ENCODE assay signal across 8 mouse cellular contexts in genomic region chr1:172247679-172248078, GRCm38 (mm10). TPM values are rescaled to one million over a fixed set of nuclear protein-coding genes. Genes with fewer than 3 reads are reported as not detected.
DNase-seq lines count a peak whose midpoint lies in the region; ATAC-seq and TF ChIP-seq lines count a peak whose summit lies in the region.

No protein-coding gene starts in this region.

- no peak overlapping the region for H3K4me2 ChIP-seq in heart, embryonic 13.5 days
- H3K4me2 ChIP-seq in hindbrain, embryonic 16.5 days (ENCODE audit: low read length) = no peak overlapping the region

- ATAC-seq in heart, embryonic 13.5 days (ENCODE audit: extremely low read depth, insufficient number of reproducible peaks, low FRiP score, low TSS enrichment) = 0 out of 2 replicates have a peak, but pooled peaks have one; percentile 21
- peak; percentile 56 for ATAC-seq in hindbrain, embryonic 16.5 days
- peak; percentile 21; the same call in 1 of the 2 replicates for ATAC-seq in megakaryocyte, adult 5-6 weeks (ENCODE audit: poor library complexity, severe bottlenecking)

- no peaks in the 10 kb centered on the region for H3K36me3 ChIP-seq in heart, embryonic 13.5 days
- no peaks in the 10 kb centered on the region for H3K36me3 ChIP-seq in E14TG2a.4 (ENCODE audit: insufficient read depth, low read length)
- H3K36me3 ChIP-seq in hindbrain, embryonic 16.5 days (ENCODE audit: control insufficient read depth, insufficient read depth, low read length) = no peaks in the 10 kb centered on the region

- no peak overlapping the region for H3K9ac ChIP-seq in heart, embryonic 13.5 days
- H3K9ac ChIP-seq in hindbrain, embryonic 16.5 days (ENCODE audit: low read depth, low read length) = no peak overlapping the region

- no peak overlapping the region for H3K27ac ChIP-seq in heart, embryonic 13.5 days (replicated peaks)
- H3K27ac ChIP-seq in hindbrain, embryonic 16.5 days (ENCODE audit: low read depth, low read length) = no peak overlapping the region

- peaks cover 26% of the 10 kb centered on the region for H3K4me1 ChIP-seq in heart, embryonic 13.5 days
- peaks cover 24% of the 10 kb centered on the region for H3K4me1 ChIP-seq in E14TG2a.4 (replicated peaks; ENCODE audit: low read depth, low read length)
- H3K4me1 ChIP-seq in hindbrain, embryonic 16.5 days (ENCODE audit: control insufficient read depth, insufficient read depth, low read depth, low read length) = peaks cover 2% of the 10 kb centered on the region; the same call in 1 of the 2 replicates

- peak; percentile 69 for TF ChIP-seq CTCF in E14TG2a.4 (conservative IDR thresholded peaks at IDR 0.05; ENCODE audit: low read length)

- no peak for DNase-seq in heart, adult 8-10 months (ENCODE audit: low spot score)
- DNase-seq in embryo, embryonic 9.5 days (ENCODE audit: extremely low spot score) = peak; percentile 55
- DNase-seq in thymus, postnatal 14 days = peak; percentile 71
- DNase-seq in left cerebral cortex, adult 18-20 months (ENCODE audit: low spot score in 2 of 2) = no peak

- H3K4me3 ChIP-seq in heart, embryonic 13.5 days = no peak overlapping the region
- no peak overlapping the region for H3K4me3 ChIP-seq in E14TG2a.4 (replicated peaks; ENCODE audit: low read length)
- no peak overlapping the region for H3K4me3 ChIP-seq in hindbrain, embryonic 16.5 days (ENCODE audit: low read length)

- H3K27me3 ChIP-seq in heart, embryonic 13.5 days (replicated peaks) = peaks cover 19% of the 10 kb centered on the region; the same call in 1 of the 2 replicates
- peaks cover 25% of the 10 kb centered on the region for H3K27me3 ChIP-seq in E14TG2a.4 (ENCODE audit: insufficient read depth, low read length)
- peaks cover 3% of the 10 kb centered on the region; the same call in 1 of the 2 replicates for H3K27me3 ChIP-seq in hindbrain, embryonic 16.5 days (replicated peaks; ENCODE audit: control insufficient read depth, insufficient read depth, low read length)

- H3K9me3 ChIP-seq in heart, embryonic 13.5 days = 0 out of 2 replicates have a peak, but pooled peaks cover 3% of the 10 kb centered on the region
- H3K9me3 ChIP-seq in E14TG2a.4 (ENCODE audit: low read length) = no peaks in the 10 kb centered on the region
- H3K9me3 ChIP-seq in hindbrain, embryonic 16.5 days (ENCODE audit: control insufficient read depth, low read length) = no peaks in the 10 kb centered on the region

- WGBS in heart, embryonic 13.5 days = 32% methylated on average over 2 of the region's 2 CpGs
- 57% methylated on average over 2 of the region's 2 CpGs for WGBS in hindbrain, embryonic 16.5 days

RNA-seq across cellular contexts. Expression of gene Atp1a4, which starts 10.5 kb away (rescaled TPM):
- polyA plus RNA-seq in heart, embryonic 13.5 days (2015; fragmentation: Nextera tagmentation; extraction: Ambion mirVana) = 0.21 and 0.52 TPM in 2 replicates
- not detected for total RNA-seq in heart, adult 8-10 months (2022)
- 0.06 TPM in 1 of 2 replicates, not detected in the other for polyA plus RNA-seq in hindbrain, embryonic 16.5 days (2015; fragmentation: Nextera tagmentation; extraction: Ambion mirVana)
- not detected in 2 replicates for total RNA-seq in megakaryocyte, adult 5-6 weeks (2015)
- total RNA-seq in megakaryocyte, adult 5-6 weeks (2017) = not detected in 2 replicates
- total RNA-seq in left cerebral cortex, adult 18-20 months (2021) = not detected

RNA-seq across cellular contexts. Expression of gene Igsf8, which starts 13.8 kb away (rescaled TPM):
- 27.8 and 31.6 TPM in 2 replicates for polyA plus RNA-seq in heart, embryonic 13.5 days (2015; fragmentation: Nextera tagmentation; extraction: Ambion mirVana)
- total RNA-seq in heart, adult 8-10 months (2022) = 10 to 100 TPM in 3 of 4 experiments, 1 to 10 TPM in 1; 9.8 to 12.2 (median 11.5) TPM
- polyA plus RNA-seq in hindbrain, embryonic 16.5 days (2015; fragmentation: Nextera tagmentation; extraction: Ambion mirVana) = 84.7 and 88.3 TPM in 2 replicates
- 29.6 and 40.0 TPM in 2 replicates for total RNA-seq in megakaryocyte, adult 5-6 weeks (2015)
- total RNA-seq in megakaryocyte, adult 5-6 weeks (2017) = 26.1 and 34.4 TPM in 2 replicates
- 100 to 1,000 TPM; 278 to 283 TPM for total RNA-seq in left cerebral cortex, adult 18-20 months (2021)

RNA-seq across cellular contexts. Expression of gene Casq1, which starts 28.0 kb away (rescaled TPM):
- polyA plus RNA-seq in heart, embryonic 13.5 days (2015; fragmentation: Nextera tagmentation; extraction: Ambion mirVana) = 162 and 211 TPM in 2 replicates
- total RNA-seq in heart, adult 8-10 months (2022) = 1 to 10 TPM; 2.5 to 6.9 (median 3.7) TPM
- polyA plus RNA-seq in hindbrain, embryonic 16.5 days (2015; fragmentation: Nextera tagmentation; extraction: Ambion mirVana) = 1.5 and 5.5 TPM in 2 replicates
- not detected in 2 replicates for total RNA-seq in megakaryocyte, adult 5-6 weeks (2015)
- total RNA-seq in megakaryocyte, adult 5-6 weeks (2017) = not detected in 2 replicates
- total RNA-seq in left cerebral cortex, adult 18-20 months (2021) = under 1 TPM in 1 of 2 experiments, not detected in 1; 0.63 TPM

RNA-seq across cellular contexts. Expression of gene Pea15a, which starts 41.1 kb away (rescaled TPM):
- 169 and 180 TPM in 2 replicates for polyA plus RNA-seq in heart, embryonic 13.5 days (2015; fragmentation: Nextera tagmentation; extraction: Ambion mirVana)
- total RNA-seq in heart, adult 8-10 months (2022) = 10 to 100 TPM; 41.7 to 74.1 (median 60.0) TPM
- 538 and 563 TPM in 2 replicates for polyA plus RNA-seq in hindbrain, embryonic 16.5 days (2015; fragmentation: Nextera tagmentation; extraction: Ambion mirVana)
- 16.1 and 17.5 TPM in 2 replicates for total RNA-seq in megakaryocyte, adult 5-6 weeks (2015)
- total RNA-seq in megakaryocyte, adult 5-6 weeks (2017) = 13.6 and 18.5 TPM in 2 replicates
- total RNA-seq in left cerebral cortex, adult 18-20 months (2021) = 100 to 1,000 TPM; 412 to 456 TPM

RNA-seq across cellular contexts. Expression of gene Atp1a2, which starts 50.2 kb away (rescaled TPM):
- 17.0 and 20.8 TPM in 2 replicates for polyA plus RNA-seq in heart, embryonic 13.5 days (2015; fragmentation: Nextera tagmentation; extraction: Ambion mirVana)
- total RNA-seq in heart, adult 8-10 months (2022) = 100 to 1,000 TPM; 457 to 541 (median 497) TPM
- 96.7 and 102 TPM in 2 replicates for polyA plus RNA-seq in hindbrain, embryonic 16.5 days (2015; fragmentation: Nextera tagmentation; extraction: Ambion mirVana)
- 0.02 TPM in 1 of 2 replicates, not detected in the other for total RNA-seq in megakaryocyte, adult 5-6 weeks (2015)
- total RNA-seq in megakaryocyte, adult 5-6 weeks (2017) = not detected in 2 replicates
- total RNA-seq in left cerebral cortex, adult 18-20 months (2021) = 100 to 1,000 TPM; 588 to 687 TPM

Comparison
In these comparisons a context has a peak if more than half of its experiments do, and no peak if none do; other contexts are left out.
1. DNase-seq: peak in embryo, embryonic 9.5 days (single experiment) and thymus, postnatal 14 days (single experiment); none in heart, adult 8-10 months (single experiment) and left cerebral cortex, adult 18-20 months (0 of 2).
2. RNA of gene Igsf8, which starts 13.8 kb away (total RNA-seq): 278 to 283 TPM in left cerebral cortex, adult 18-20 months; 26.1 to 40.0 TPM in megakaryocyte, adult 5-6 weeks and 9.8 to 12.2 TPM in heart, adult 8-10 months; every median in the first group is over 4 times any median in the second.
3. Peak in every context shown above with its lines, with median percentiles within 50 percentile points of each other: ATAC-seq.